Mouse (Mus musculus) hematopoietic stem cell, adult 5-6 weeks (primary cell): ENCODE data around the gene Adh4. TPM values are rescaled to one million over a fixed set of nuclear protein-coding genes. Genes with fewer than 3 reads are reported as not detected.
"Not testable (repeated sequence)": the region's sequence is repeated elsewhere in the genome, so short reads cannot be mapped to it uniquely, and the experiment has no call there.

Source experiments
- ATAC-seq, 2 experiments: fragments of 125-278 bp in 1 of 2; replicated peaks in 1 of 2; 2 replicates each; pipeline ENCODE4 v1.8.0; 2016 to 2017; ENCODE audit warnings: inconsistent platforms in 2 of 2, mild to moderate bottlenecking in 2 of 2, moderate number of reproducible peaks in 2 of 2, low read depth in 1 of 2, moderate TSS enrichment in 1 of 2; ENCODE audit not compliant: low FRiP score in 2 of 2, poor library complexity in 2 of 2, severe bottlenecking in 2 of 2, insufficient read depth in 1 of 2, low TSS enrichment in 1 of 2
- total RNA-seq: library from RNA; stranded (forward); fragments of 172-1452, 232-1000 nt; gene quantifications from 2 replicates; pipeline ENCODE4 v1.2.3, GENCODE M21; 2017

Gene Adh4
- not detected in 2 replicates for total RNA-seq

GRCm38 (mm10) chr3:138415121-138415690 lies at the start of gene Adh4:
TSS of gene Adh4 (plus strand) at chr3:138415466.
- ATAC-seq, result no peak

- no peak for ATAC-seq
Observed at GRCm38 (mm10) chr3:138366181-138366580, 49.1 kb upstream of the Adh4 start.

DNA sequence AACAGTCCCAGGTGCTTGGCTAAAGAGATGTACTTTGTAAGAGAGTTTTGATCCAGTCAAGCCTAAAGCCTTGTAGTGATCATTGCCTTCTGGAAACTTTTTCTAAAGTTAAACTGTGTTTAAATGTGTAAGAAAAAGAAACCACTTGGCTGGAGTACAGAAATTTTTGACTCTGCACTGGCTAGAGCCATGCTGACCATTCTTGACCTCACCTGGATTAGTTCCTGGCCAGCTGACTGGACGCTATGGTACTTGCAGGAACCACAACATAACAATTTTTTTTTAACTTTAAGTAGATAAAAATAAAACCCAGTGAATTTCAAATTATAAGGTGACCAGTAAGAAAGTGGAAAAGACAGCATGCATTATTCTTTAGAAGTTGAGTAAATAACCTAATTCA lies 45.7 kb upstream of the Adh4 start:
- ATAC-seq, result no peak

GRCm38 (mm10) chr3:138370289-138370688 lies 45.0 kb upstream of the Adh4 start:
- not testable (repeated sequence) for ATAC-seq

DNA sequence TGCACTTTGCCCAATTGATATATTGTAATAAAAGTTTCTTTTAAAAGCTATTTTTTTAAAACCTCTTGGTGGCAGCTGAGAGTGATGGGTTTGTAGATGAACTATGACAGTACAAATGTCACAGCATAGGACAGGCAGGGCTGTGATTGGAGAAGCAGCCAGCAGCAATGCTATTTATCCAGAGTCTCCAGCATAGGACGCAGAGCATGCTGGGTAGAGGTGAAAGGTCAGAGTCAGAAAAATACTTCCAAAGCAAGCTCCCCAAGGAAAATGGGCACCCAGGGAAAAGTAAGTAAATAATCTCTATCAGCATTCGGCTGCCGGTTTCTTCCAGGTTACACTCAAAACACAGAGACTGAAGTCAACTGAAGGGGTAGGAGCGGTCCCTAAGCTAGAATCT lies 41.3 kb upstream of the Adh4 start:
- ATAC-seq, result no peak

DNA sequence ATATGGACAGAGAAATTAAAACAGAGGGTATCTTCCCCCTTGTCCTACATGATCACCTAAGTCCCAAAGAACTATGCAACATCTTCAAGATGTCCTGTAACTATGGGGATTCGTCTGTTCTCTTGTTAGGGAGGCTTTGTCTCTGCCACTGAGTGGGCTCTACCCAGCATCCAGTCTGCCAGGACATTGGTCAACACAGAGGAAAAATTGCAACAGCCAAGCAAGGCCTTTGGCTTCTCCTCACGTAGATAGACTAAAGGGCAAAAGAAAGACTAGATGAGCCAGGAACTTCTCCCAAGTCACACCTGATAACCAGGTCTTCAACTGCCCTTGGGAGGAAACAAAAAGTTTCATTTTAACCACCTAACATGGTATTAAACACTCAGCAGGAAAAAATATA lies 40.1 kb upstream of the Adh4 start:
- no peak for ATAC-seq

DNA sequence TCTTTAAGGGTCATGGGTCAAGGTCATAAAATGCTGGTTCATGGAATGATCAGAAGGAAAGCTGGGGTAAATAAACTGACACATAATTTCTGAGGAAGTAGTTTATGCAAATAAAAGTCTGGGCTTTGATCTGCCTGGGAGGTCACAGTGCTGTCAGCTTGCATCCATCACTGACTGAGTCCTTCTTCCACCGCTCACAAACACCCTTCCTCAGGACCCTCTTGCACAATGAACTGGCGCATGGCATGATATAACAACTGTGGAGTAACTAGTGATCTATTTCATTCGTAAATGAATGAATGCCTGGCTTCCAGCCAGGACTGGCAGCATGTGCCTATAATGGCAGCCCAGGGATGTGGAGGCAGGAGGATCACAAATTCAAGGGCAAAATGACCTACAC lies 34.1 kb upstream of the Adh4 start:
- ATAC-seq, result no peak

DNA sequence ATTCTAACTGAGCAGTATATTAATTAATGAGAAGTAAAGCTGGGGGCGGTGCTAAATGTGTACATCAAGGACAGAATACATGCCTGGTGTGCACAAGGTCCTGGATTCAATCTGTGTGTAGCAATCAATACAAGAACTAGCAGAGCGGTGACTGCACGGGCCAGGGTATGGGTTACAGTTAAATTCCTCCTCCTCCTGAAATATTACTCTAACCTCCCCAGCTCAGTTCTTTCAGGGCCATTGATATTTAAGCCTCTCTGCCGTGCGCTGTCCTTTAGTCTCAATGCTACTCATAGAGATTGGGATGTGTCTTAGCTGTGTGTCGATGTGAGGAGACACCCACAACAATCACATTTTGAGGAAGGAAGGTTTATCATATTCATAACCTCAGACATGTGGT lies 28.1 kb upstream of the Adh4 start:
- ATAC-seq, result no peak

- ATAC-seq, result no peak
Observed at GRCm38 (mm10) chr3:138404872-138405271, 10.4 kb upstream of the Adh4 start.

GRCm38 (mm10) chr3:138405341-138405740 lies 9.9 kb upstream of the Adh4 start:
- 0 out of 4 replicates have a peak, but pooled peaks have one; percentile 32 to 46 for ATAC-seq

DNA sequence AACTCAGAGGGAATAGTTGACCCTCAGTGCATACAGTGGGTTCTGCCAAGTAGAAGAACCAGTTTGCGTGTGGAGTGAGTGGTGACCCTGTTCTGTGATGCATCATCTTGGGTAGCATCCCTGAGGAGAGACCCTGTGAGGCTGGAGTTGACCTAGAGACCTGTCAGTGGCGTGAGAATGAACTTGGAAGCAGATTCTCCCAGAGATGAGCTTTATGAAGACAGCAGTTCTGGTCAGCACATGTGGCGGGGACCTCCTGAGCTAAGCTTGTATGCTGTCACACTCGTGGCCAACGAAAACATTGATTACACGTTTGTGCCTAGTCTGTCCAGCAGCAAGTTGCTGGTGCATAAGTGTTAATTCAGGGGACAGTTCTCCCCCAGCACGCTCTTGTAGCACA lies 9.4 kb upstream of the Adh4 start:
- ATAC-seq, result no peak

DNA sequence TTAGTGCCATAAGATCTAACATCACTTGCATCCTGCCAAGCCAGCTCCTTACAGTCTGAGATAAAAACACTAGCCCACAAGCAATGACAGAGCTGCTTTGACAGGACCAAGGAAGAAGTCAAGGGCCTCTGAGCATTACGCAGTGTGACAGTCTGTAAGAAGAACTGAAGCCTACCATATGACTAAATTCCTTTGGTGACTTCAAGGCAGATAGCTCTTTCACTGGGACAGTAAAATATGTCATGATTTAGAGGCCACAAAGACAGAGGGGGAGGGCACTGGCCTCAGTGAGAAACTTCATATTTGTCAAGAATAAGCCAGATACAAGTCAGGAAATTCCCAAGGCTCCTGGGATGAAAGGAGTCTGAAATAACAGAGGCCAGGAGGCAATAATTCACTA lies 7.3 kb upstream of the Adh4 start:
- ATAC-seq, result no peak

- ATAC-seq, result no peak
Observed at GRCm38 (mm10) chr3:138409585-138409984, 5.7 kb upstream of the Adh4 start.

- ATAC-seq, result no peak
Observed at GRCm38 (mm10) chr3:138410211-138410610, 5.1 kb upstream of the Adh4 start.

GRCm38 (mm10) chr3:138419369-138419768 lies 4.1 kb downstream of the Adh4 start:
- peak; percentile 97 for ATAC-seq

- ATAC-seq, result no peak
Observed at GRCm38 (mm10) chr3:138420385-138420784, 5.1 kb downstream of the Adh4 start.

DNA sequence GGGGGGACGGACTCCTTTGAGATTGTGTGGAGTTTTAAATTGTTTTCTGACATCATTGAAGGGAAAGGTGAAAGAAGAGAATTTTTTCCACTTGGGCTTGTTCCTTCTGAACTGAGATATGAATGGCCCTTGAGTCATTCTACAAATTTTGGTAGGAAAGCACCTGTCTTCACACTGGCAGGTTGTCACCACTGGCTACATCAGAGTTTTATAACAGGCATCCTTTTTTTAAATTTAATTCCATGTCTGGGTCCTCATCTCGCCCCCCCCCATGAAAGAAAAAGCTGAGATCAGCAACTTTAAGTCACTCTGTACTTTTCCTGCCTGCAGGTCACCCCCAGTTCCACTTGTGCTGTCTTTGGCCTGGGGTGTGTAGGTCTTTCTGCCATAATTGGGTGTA lies 8.4 kb downstream of the Adh4 start:
- ATAC-seq, result no peak

DNA sequence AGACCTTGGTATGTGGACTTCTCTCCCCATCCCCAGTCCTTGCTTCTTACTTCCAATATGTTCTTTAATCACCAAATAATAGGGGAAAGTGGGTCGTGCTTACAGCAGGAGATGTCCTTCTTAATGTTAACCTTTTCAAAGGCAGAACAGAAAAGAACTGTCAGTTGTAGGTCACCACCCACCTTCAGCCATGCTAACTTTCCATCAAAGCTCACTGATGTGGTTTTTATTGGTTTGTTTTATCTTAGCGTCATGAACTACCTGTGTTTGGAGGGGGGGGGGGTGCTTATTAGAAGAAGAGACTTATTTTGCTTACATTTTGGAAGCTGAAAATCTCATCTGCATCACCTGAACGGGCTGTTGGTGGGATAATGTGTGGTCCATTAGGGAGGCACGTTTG lies 9.0 kb downstream of the Adh4 start:
- no peak for ATAC-seq

GRCm38 (mm10) chr3:138430360-138430976 lies 15.2 kb downstream of the Adh4 start:
- no peak for ATAC-seq
